Mouse (Mus musculus) heart, adult 8-10 months (tissue): ENCODE data around the gene Spag5. TPM values are rescaled to one million over a fixed set of nuclear protein-coding genes. Genes with fewer than 3 reads are reported as not detected.
"Not testable (repeated sequence)": the region's sequence is repeated elsewhere in the genome, so short reads cannot be mapped to it uniquely, and the experiment has no call there.

ENCODE experiments used
- DNase-seq: peaks from one replicate; pipeline ENCODE4 v3.0.0; 2022; ENCODE audit warnings: low spot score
- total RNA-seq, 4 experiments: library from RNA; stranded (reverse); gene quantifications; 2 replicates each; pipeline ENCODE4 v1.2.4; 2022

Spag5 gene
- total RNA-seq, result under 1 TPM; 0.31 to 0.57 (median 0.46) TPM

GRCm38 (mm10) chr11:78301357-78302084 is at the start of gene Spag5:
Gene Spag5, plus strand, starts transcription at chr11:78301529.
- DNase-seq, result peak; percentile 88

GRCm38 (mm10) chr11:78256618-78257017 is 44.7 kb upstream of the Spag5 start:
- DNase-seq, result no peak

GRCm38 (mm10) chr11:78260489-78261258 is 40.7 kb upstream of the Spag5 start:
- DNase-seq, result no peak

GRCm38 (mm10) chr11:78261380-78262352 is 39.7 kb upstream of the Spag5 start, which contains the start of gene 2610507B11Rik:
Gene 2610507B11Rik, plus strand, starts transcription at chr11:78261752.
- DNase-seq, result peak; percentile 87

- peak; percentile 38 for DNase-seq
Measured at GRCm38 (mm10) chr11:78262550-78262949, 38.8 kb upstream of the Spag5 start.

- no peak for DNase-seq
Measured at GRCm38 (mm10) chr11:78265571-78265970, 35.8 kb upstream of the Spag5 start.

GRCm38 (mm10) chr11:78271986-78272385 is 29.3 kb upstream of the Spag5 start:
- DNase-seq, result no peak

- DNase-seq, result no peak
Measured at GRCm38 (mm10) chr11:78275596-78275995, 25.7 kb upstream of the Spag5 start.

- not testable (repeated sequence) for DNase-seq
Measured at GRCm38 (mm10) chr11:78276169-78276568, 25.2 kb upstream of the Spag5 start.

GRCm38 (mm10) chr11:78278853-78279252 is 22.5 kb upstream of the Spag5 start:
- no peak for DNase-seq

- no peak for DNase-seq
Measured at GRCm38 (mm10) chr11:78279586-78279985, 21.7 kb upstream of the Spag5 start.

- DNase-seq, result no peak
Measured at GRCm38 (mm10) chr11:78289146-78289763, 12.1 kb upstream of the Spag5 start.

GRCm38 (mm10) chr11:78290654-78291053 is 10.7 kb upstream of the Spag5 start, which contains the start of gene BC030499:
Gene BC030499, plus strand, starts transcription at chr11:78290841.
- no peak for DNase-seq

- DNase-seq, result no peak
Measured at GRCm38 (mm10) chr11:78294585-78294984, 6.7 kb upstream of the Spag5 start.

- DNase-seq, result no peak
Measured at GRCm38 (mm10) chr11:78300917-78301316, 412 bp upstream of the Spag5 start.

- no peak for DNase-seq
Measured at GRCm38 (mm10) chr11:78305272-78305671, 3.9 kb downstream of the Spag5 start.

GRCm38 (mm10) chr11:78310861-78311511 is 9.7 kb downstream of the Spag5 start:
- no peak for DNase-seq

- DNase-seq, result no peak
Measured at GRCm38 (mm10) chr11:78313662-78314061, 12.3 kb downstream of the Spag5 start.

- no peak for DNase-seq
Measured at GRCm38 (mm10) chr11:78318411-78318810, 17.1 kb downstream of the Spag5 start.

GRCm38 (mm10) chr11:78322076-78322831 is 20.9 kb downstream of the Spag5 start:
- DNase-seq, result no peak
